Mouse (Mus musculus): ENCODE data around the gene Mark1. TPM values are rescaled to one million over a fixed set of nuclear protein-coding genes. Genes with fewer than 3 reads are reported as not detected.
A peak's percentile ranks its signal among the peaks of the same experiment; 100 is the strongest.

Mark1 gene
- polyA plus RNA-seq, 1 experiment from 2014 or later = 2.4 TPM

DNA sequence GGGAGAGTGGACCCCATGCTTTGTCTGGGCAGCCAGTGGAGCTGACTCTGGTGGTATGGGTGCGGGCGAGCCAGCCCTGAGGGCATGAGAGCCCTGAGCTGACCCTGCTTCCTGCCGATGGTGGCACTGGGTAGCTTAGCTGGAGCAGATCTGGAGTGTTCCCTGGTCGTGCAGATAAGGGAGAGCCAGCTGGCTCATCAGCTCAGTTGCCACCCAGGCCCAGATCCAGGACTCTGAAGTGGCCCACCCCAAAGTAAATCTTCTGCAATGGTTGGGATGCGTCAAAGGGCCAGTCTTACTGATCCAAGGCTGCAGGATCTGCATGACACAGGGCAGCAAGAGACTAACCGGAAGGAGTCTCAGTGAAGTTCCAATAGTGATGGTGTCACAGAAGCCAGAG lies 109.9 kb downstream of the Mark1 start:
- 86% methylated on average over 6 of the region's 6 CpGs for WGBS
- Histone ChIP-seq H3K36me3 (ENCODE audit: control insufficient read depth, insufficient read depth, low read length) (no peaks in the 10 kb centered on the region), H3K4me1 (ENCODE audit: control insufficient read depth, insufficient read depth, low read length) (no peaks in the 10 kb centered on the region), H3K4me3 (ENCODE audit: low read length) (no peak overlapping the region), H3K4me2 (replicated peaks; ENCODE audit: low read depth, low read length) (no peak overlapping the region), H3K9ac (ENCODE audit: low read depth, low read length) (no peak overlapping the region), H3K27me3 (ENCODE audit: control insufficient read depth, insufficient read depth, low read length) (no peaks in the 10 kb centered on the region), H3K9me3 (ENCODE audit: control insufficient read depth, low read length) (no peaks in the 10 kb centered on the region), H3K27ac (ENCODE audit: low read depth, low read length) (no peak overlapping the region)
- ATAC-seq (ENCODE audit: low FRiP score, low TSS enrichment) = no peak

DNA sequence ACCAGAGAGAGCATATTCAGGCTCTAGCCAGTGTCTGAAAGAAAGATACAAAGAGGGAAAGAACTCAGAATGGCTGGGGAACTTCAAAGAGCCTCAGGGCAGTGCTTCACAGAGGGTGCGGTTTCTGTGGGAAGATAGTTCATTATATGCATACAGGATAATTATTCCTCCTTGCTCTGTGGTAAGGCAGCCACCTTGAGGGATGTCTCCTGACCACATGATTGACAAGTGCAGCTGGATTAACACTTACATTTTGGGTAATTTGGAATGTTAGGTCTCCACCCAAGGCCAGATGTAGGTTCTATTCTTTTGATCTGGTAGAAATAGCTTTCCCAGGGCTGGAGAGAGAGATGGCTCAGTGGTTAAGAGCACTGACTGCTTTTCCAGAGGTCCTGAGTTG lies 113.2 kb downstream of the Mark1 start:
- no peaks in the 10 kb centered on the region for H3K9me3 ChIP-seq (ENCODE audit: control insufficient read depth, low read length)
- WGBS = 55% methylated on average over 1 of the region's 1 CpGs
- peaks cover 7% of the 10 kb centered on the region; the same call in 1 of the 2 replicates for H3K4me1 ChIP-seq (ENCODE audit: control insufficient read depth, insufficient read depth, low read length)

DNA sequence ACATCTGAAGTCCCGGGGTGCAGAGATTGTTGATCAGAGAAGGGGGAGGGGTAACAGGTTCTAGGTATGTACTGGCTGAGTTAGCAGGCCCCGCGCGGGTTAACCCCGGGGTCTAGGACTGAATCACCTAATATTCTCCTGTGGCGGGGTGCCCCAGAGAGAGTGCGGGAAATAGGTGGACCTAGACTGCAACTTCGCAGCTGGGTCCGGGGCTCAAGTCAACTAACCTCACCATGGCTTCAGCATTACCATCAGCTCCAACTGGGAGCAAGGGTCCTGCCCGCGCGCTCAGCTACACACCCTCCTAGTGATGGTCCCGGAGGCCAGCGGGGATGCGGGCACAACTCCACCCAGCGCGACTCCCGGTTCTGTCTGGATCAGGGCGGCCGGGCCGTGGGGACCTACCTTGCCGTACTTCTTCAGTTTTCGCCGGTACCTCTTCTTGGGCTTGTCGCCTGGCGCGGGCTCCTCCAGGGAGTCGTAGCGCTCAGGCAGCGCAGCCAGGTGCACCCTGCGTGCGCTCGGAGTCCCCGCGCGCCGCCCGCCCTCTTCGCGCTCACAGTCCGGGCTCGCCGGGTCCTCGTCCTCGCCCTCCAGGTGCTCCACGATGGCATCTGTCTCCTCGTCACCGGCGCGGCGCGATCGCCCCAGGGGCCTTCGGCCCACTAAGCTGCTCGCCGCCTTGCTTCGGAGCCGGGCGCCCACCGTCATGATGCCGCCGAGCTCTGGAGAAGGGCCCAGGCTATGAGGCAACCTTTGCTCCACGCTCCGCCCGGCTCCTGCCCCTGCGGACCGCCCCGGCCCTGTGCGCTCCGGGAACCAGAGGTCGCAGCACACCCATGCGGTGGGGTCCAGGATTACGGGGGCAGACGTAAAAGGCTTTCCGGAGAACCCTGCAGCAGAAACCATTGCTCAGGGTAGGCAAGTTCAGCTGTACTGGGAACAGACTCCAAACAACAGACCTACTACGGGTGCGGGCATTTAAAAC lies 116.8 kb downstream of the Mark1 start, which contains the start of gene C130074G19Rik:
C130074G19Rik (minus strand) TSS at position 938 of the 988 bp plus-strand sequence.
- Histone ChIP-seq H3K9ac (ENCODE audit: low read depth, low read length) (peak within 1 kb of the TSS; percentile 54), H3K4me3 (ENCODE audit: low read length) (peak within 1 kb of the TSS; percentile 45), H3K9me3 (ENCODE audit: control insufficient read depth, low read length) (no peaks in the 10 kb centered on the region; the same call in 1 of the 2 replicates), H3K4me2 (replicated peaks; ENCODE audit: low read depth, low read length) (peak within 1 kb of the TSS; percentile 60), H3K27me3 (ENCODE audit: control insufficient read depth, insufficient read depth, low read length) (peaks cover 33% of the 10 kb centered on the region), H3K4me1 (ENCODE audit: control insufficient read depth, insufficient read depth, low read length) (peaks cover 7% of the 10 kb centered on the region; the same call in 1 of the 2 replicates), H3K27ac (ENCODE audit: low read depth, low read length) (no peak within 1 kb of the TSS), H3K36me3 (ENCODE audit: control insufficient read depth, insufficient read depth, low read length) (no peaks in the 10 kb centered on the region)
- peak; percentile 93 for ATAC-seq (ENCODE audit: low FRiP score, low TSS enrichment)
- WGBS = 3% methylated on average over 73 of the region's 77 CpGs

More for the DNA sequence above, 113.2 kb downstream of the Mark1 start:
- Histone ChIP-seq H3K27ac (ENCODE audit: low read depth, low read length) (no peak overlapping the region), H3K9ac (ENCODE audit: low read depth, low read length) (no peak overlapping the region), H3K4me2 (replicated peaks; ENCODE audit: low read depth, low read length) (no peak overlapping the region), H3K4me3 (ENCODE audit: low read length) (no peak overlapping the region), H3K27me3 (ENCODE audit: control insufficient read depth, insufficient read depth, low read length) (peaks cover 30% of the 10 kb centered on the region), H3K36me3 (ENCODE audit: control insufficient read depth, insufficient read depth, low read length) (no peaks in the 10 kb centered on the region)
- ATAC-seq (ENCODE audit: low FRiP score, low TSS enrichment) = no peak

DNA sequence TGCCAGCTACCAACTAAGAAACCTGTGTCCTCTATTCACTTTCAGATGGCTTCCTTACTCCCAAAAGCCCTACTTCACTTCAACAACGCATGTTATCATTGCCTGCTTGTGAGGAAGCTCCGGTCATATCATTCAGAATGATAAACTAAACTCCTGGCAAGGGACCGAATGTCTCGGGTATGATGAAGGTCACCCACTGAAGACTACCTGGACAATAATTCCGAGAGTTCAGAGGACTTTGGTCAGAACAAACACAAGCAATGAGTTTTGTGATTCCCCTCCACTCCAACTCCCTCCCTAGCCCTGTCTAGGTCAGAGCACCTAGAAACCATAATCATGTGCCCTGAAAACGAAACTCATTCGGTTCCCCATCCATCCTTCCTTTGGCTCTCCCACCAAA lies 117.5 kb downstream of the Mark1 start:
- Histone ChIP-seq H3K27me3 (ENCODE audit: control insufficient read depth, insufficient read depth, low read length) (peaks cover 33% of the 10 kb centered on the region), H3K9ac (ENCODE audit: low read depth, low read length) (peak overlapping the region; percentile 54; the same call in 1 of the 2 replicates), H3K4me3 (ENCODE audit: low read length) (peak overlapping the region; percentile 45), H3K36me3 (ENCODE audit: control insufficient read depth, insufficient read depth, low read length) (no peaks in the 10 kb centered on the region), H3K4me1 (ENCODE audit: control insufficient read depth, insufficient read depth, low read length) (peaks cover 7% of the 10 kb centered on the region; the same call in 1 of the 2 replicates), H3K4me2 (replicated peaks; ENCODE audit: low read depth, low read length) (peak overlapping the region; percentile 60), H3K9me3 (ENCODE audit: control insufficient read depth, low read length) (no peaks in the 10 kb centered on the region; the same call in 1 of the 2 replicates), H3K27ac (ENCODE audit: low read depth, low read length) (no peak overlapping the region)
- WGBS = 64% methylated on average over 7 of the region's 7 CpGs
- no peak for ATAC-seq (ENCODE audit: low FRiP score, low TSS enrichment)

DNA sequence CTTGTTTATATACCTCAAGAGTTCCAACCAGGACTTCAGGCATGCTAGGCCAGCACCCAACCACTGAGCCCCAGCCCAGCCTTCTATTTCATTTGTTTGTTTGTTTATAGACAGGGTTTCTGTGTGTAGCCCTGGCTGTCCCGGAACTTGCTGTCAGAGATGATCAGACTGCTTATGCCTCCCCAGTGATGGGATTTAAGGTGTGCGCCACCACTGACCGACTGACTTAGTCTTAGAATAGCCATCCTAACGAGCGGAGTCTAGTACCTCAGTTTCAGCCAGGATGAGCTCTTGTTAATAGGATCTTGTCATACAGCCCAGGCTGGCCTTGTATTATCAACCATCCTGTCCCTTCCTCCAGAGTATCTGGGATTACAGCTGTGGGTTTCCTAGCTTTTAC lies 118.2 kb downstream of the Mark1 start:
- Histone ChIP-seq H3K4me2 (replicated peaks; ENCODE audit: low read depth, low read length) (peak overlapping the region; percentile 60), H3K36me3 (ENCODE audit: control insufficient read depth, insufficient read depth, low read length) (no peaks in the 10 kb centered on the region), H3K9me3 (ENCODE audit: control insufficient read depth, low read length) (no peaks in the 10 kb centered on the region; the same call in 1 of the 2 replicates), H3K27me3 (ENCODE audit: control insufficient read depth, insufficient read depth, low read length) (peaks cover 33% of the 10 kb centered on the region), H3K4me3 (ENCODE audit: low read length) (no peak overlapping the region; the same call in 1 of the 2 replicates), H3K4me1 (ENCODE audit: control insufficient read depth, insufficient read depth, low read length) (peaks cover 7% of the 10 kb centered on the region; the same call in 1 of the 2 replicates), H3K27ac (ENCODE audit: low read depth, low read length) (no peak overlapping the region), H3K9ac (ENCODE audit: low read depth, low read length) (no peak overlapping the region)
- ATAC-seq (ENCODE audit: low FRiP score, low TSS enrichment) = no peak
- WGBS = 82% methylated on average over 5 of the region's 5 CpGs

DNA sequence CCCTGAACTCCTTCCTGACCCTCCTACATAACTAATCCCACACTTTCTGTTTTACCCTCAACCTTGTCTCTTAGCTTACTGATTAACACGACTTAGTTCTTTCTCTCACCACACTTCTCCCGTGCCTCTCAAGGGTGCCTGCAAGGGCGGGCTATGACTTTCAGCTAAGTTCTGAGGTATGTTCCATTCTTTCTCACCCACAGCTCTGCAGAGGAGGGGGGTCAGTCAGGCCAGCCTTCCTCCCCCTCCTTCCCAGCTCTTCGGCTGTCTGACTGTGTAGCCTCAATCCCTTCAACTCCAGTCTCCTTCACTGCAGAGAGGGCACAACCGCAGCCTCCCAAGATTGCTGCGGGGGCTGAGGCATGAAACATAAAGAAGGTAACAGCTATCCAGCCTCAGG lies 120.5 kb downstream of the Mark1 start:
- peak; percentile 14; the same call in 1 of the 2 replicates for ATAC-seq (ENCODE audit: low FRiP score, low TSS enrichment)
- no peak overlapping the region; the same call in 1 of the 2 replicates for H3K27ac ChIP-seq (ENCODE audit: low read depth, low read length)
- H3K9ac ChIP-seq (ENCODE audit: low read depth, low read length) = no peak overlapping the region

DNA sequence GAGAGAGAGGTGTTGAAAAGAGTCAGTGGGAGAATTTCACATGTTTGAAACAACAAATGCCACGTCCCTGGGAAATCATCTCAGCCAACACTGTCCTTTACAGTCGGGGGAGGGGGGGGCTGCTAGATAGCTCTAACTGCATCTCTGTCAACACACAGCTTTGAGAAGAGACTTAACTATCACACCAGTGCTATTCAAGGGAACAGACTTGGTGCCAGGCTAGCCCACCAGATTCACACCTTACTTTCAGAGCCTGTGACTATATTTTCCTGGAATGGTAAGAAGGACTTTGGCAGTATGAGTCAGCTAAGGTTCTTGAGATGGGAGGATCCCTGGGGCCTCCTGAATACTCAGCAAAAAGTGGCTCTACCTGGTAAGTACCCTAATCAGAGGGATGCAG lies 122.1 kb downstream of the Mark1 start:
- Histone ChIP-seq H3K9me3 (ENCODE audit: control insufficient read depth, low read length) (no peaks in the 10 kb centered on the region; the same call in 1 of the 2 replicates), H3K4me2 (replicated peaks; ENCODE audit: low read depth, low read length) (no peak overlapping the region), H3K27me3 (ENCODE audit: control insufficient read depth, insufficient read depth, low read length) (peaks cover 14% of the 10 kb centered on the region), H3K4me1 (ENCODE audit: control insufficient read depth, insufficient read depth, low read length) (peaks cover 2% of the 10 kb centered on the region; the same call in 1 of the 2 replicates), H3K36me3 (ENCODE audit: control insufficient read depth, insufficient read depth, low read length) (no peaks in the 10 kb centered on the region), H3K27ac (ENCODE audit: low read depth, low read length) (no peak overlapping the region), H3K4me3 (ENCODE audit: low read length) (no peak overlapping the region), H3K9ac (ENCODE audit: low read depth, low read length) (no peak overlapping the region)
- no peak for ATAC-seq (ENCODE audit: low FRiP score, low TSS enrichment)
- 72% methylated on average over 2 of the region's 2 CpGs for WGBS

More for the DNA sequence above, 120.5 kb downstream of the Mark1 start:
- Histone ChIP-seq H3K9me3 (ENCODE audit: control insufficient read depth, low read length) (no peaks in the 10 kb centered on the region; the same call in 1 of the 2 replicates), H3K4me2 (replicated peaks; ENCODE audit: low read depth, low read length) (no peak overlapping the region), H3K27me3 (ENCODE audit: control insufficient read depth, insufficient read depth, low read length) (peaks cover 30% of the 10 kb centered on the region), H3K36me3 (ENCODE audit: control insufficient read depth, insufficient read depth, low read length) (no peaks in the 10 kb centered on the region), H3K4me3 (ENCODE audit: low read length) (no peak overlapping the region), H3K4me1 (ENCODE audit: control insufficient read depth, insufficient read depth, low read length) (peaks cover 7% of the 10 kb centered on the region; the same call in 1 of the 2 replicates)
- WGBS = 65% methylated on average over 6 of the region's 6 CpGs

DNA sequence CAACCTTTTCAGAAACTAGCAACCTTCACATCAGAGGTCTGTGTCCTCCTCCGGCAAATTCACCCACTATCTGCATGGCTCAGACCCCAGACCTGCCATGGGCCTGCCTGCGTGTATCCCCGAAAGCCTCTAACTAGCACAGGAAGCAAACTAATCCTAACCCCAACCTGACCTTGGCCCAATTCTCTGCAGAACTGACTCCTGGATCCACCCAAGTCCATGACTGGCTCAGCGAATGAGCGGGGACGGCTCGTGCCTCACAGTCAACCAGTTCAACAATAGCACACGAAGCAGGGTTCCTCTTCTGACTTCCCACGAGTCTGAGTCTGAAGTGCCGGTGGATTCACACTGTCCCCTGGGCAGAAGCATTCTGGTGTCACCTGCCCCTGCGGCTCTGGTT lies 125.5 kb downstream of the Mark1 start:
- H3K9ac ChIP-seq (ENCODE audit: low read depth, low read length) = no peak overlapping the region
- H3K36me3 ChIP-seq (ENCODE audit: control insufficient read depth, insufficient read depth, low read length) = no peaks in the 10 kb centered on the region
- H3K9me3 ChIP-seq (ENCODE audit: control insufficient read depth, low read length) = no peaks in the 10 kb centered on the region
- no peaks in the 10 kb centered on the region for H3K4me1 ChIP-seq (ENCODE audit: control insufficient read depth, insufficient read depth, low read length)
- ATAC-seq (ENCODE audit: low FRiP score, low TSS enrichment) = no peak
- H3K27me3 ChIP-seq (ENCODE audit: control insufficient read depth, insufficient read depth, low read length) = no peaks in the 10 kb centered on the region
- H3K4me2 ChIP-seq (replicated peaks; ENCODE audit: low read depth, low read length) = no peak overlapping the region
- no peak overlapping the region for H3K4me3 ChIP-seq (ENCODE audit: low read length)
- H3K27ac ChIP-seq (ENCODE audit: low read depth, low read length) = no peak overlapping the region
- WGBS = 90% methylated on average over 11 of the region's 11 CpGs

All from kidney, embryonic 14.5 days (tissue).